In genomic region chr15:28322533-28322932, GRCm38 (mm10) we compare ENCODE assay signal across 23 mouse cellular contexts.
"Had no signal": no experiment of that assay in that cellular context is flagged by ENCODE, and none has a peak within 500 bp of the region (broad histone marks: within the 10 kb centered on the region; RNA-seq: fewer than 3 reads in every experiment).

No protein-coding gene starts in this region.

- H3K9me3 ChIP-seq: heart, embryonic 12.5 days; hindbrain, embryonic 10.5 days; hindbrain, embryonic 12.5 days; intestine, embryonic 15.5 days; limb, embryonic 10.5 days; limb, embryonic 12.5 days; liver, embryonic 12.5 days had no signal

- H3K27me3 ChIP-seq: heart, embryonic 12.5 days; intestine, embryonic 15.5 days; limb, embryonic 12.5 days; liver, embryonic 12.5 days had no signal

- H3K36me3 ChIP-seq: heart, embryonic 12.5 days; hindbrain, embryonic 10.5 days; hindbrain, embryonic 12.5 days; intestine, embryonic 15.5 days; limb, embryonic 10.5 days; limb, embryonic 12.5 days; liver, embryonic 12.5 days had no signal

- H3K4me2 ChIP-seq: heart, embryonic 12.5 days; hindbrain, embryonic 12.5 days; hindbrain, embryonic 14.5 days; intestine, embryonic 15.5 days; limb, embryonic 12.5 days; liver, embryonic 12.5 days had no signal

- H3K4me1 ChIP-seq: hindbrain, embryonic 12.5 days; intestine, embryonic 15.5 days; limb, embryonic 10.5 days; limb, embryonic 12.5 days; liver, embryonic 12.5 days had no signal

- DNase-seq: gastrocnemius, adult 2 months; gastrocnemius, postnatal 10 days; gastrocnemius, postnatal 25 days; heart, adult 2 months; heart, postnatal 10 days; heart, postnatal 4 days; kidney, adult 18-20 months; kidney, adult 8-10 months; kidney, postnatal 10 days; kidney, postnatal 25 days; kidney, postnatal 4 days; liver had no signal

- H3K4me3 ChIP-seq: gastrocnemius, adult 2 months; heart, adult 2 months; heart, embryonic 12.5 days; hindbrain, embryonic 10.5 days; hindbrain, embryonic 12.5 days; intestine, embryonic 15.5 days; limb, embryonic 10.5 days; limb, embryonic 12.5 days; liver, embryonic 12.5 days had no signal

- ATAC-seq: inflammation-experienced regulatory T-cells, adult 6 months; intestine, embryonic 15.5 days; intestine, postnatal 0 days; liver, embryonic 12.5 days had no signal

- H3K27ac ChIP-seq: gastrocnemius, adult 2 months; heart, adult 2 months; hindbrain, embryonic 10.5 days; hindbrain, embryonic 12.5 days; hindbrain, embryonic 14.5 days; intestine, embryonic 15.5 days; limb, embryonic 10.5 days; limb, embryonic 12.5 days; liver, embryonic 12.5 days; liver, embryonic 14.5 days had no signal

- H3K9ac ChIP-seq: heart, embryonic 12.5 days; hindbrain, embryonic 12.5 days; hindbrain, embryonic 14.5 days; intestine, embryonic 15.5 days; limb, embryonic 12.5 days; liver, embryonic 12.5 days; liver, embryonic 14.5 days had no signal
